Mouse (Mus musculus): ENCODE results near the gene Fam43a.

- TF ChIP-seq CTCF (IDR thresholded peaks at IDR 0.05; ENCODE audit: low read depth) (no peak), EP300 (optimal IDR thresholded peaks at IDR 0.05) (no peak)
Observed at GRCm38 (mm10) chr16:30605528-30605927, 6.0 kb downstream of the Fam43a start.

Measured in stomach, postnatal 0 days (tissue).